Comparison of ENCODE assay signal across 12 mouse cellular contexts in the genomic region with DNA sequence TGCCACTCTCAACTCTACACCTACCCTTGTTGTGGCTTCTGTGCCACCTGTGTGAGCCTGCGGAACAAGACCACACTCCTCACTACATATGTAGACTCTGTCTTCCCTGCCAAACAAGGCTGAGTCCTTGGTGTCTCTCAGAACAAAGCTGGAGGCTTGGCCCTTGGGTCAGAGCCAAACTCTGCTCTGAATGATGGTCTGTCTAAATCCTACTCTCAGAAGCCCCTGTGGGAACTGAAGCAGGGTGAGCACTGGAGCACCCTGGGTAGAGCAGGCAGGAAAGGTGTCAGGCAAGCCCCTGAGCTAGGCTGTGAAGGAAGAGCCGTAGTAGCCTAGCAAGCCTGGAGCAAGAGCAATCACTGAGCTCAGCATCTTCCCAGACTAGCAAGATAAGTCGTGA. TPM values are rescaled to one million over a fixed set of nuclear protein-coding genes. Genes with fewer than 3 reads are reported as not detected.
DNase-seq lines count a peak whose midpoint lies in the region; ATAC-seq and TF ChIP-seq lines count a peak whose summit lies in the region.
"Had no signal": no experiment of that assay in that cellular context is flagged by ENCODE, and none has a peak within 500 bp of the region (broad histone marks: within the 10 kb centered on the region; RNA-seq: fewer than 3 reads in every experiment).

No protein-coding gene starts in this region.

- H3K4me3 ChIP-seq in heart, embryonic 16.5 days (ENCODE audit: low read length), result no peak overlapping the region
- no peak overlapping the region for H3K4me3 ChIP-seq in heart, embryonic 11.5 days (ENCODE audit: low read depth, low read length)
- H3K4me3 ChIP-seq in megakaryocyte, embryonic 14.5 days (replicated peaks), result peak overlapping the region; percentile 5
- H3K4me3 ChIP-seq: forebrain, embryonic 15.5 days had no signal

- WGBS in heart, embryonic 16.5 days, result 49% methylated on average over 3 of the region's 3 CpGs
- 43% methylated on average over 3 of the region's 3 CpGs for WGBS in heart, embryonic 11.5 days (ENCODE audit: insufficient replicate concordance)

- no peak for TF ChIP-seq CTCF in brain, embryonic 14.5 days (IDR thresholded peaks at IDR 0.05; ENCODE audit: borderline replicate concordance, extremely low read depth, insufficient read depth, insufficient read length)

- TF ChIP-seq POLR2A in brain, embryonic 14.5 days (IDR thresholded peaks at IDR 0.05; ENCODE audit: borderline replicate concordance, extremely low read depth, insufficient read depth, insufficient read length, poor library complexity, severe bottlenecking), result no peak

- peaks cover 41% of the 10 kb centered on the region for H3K4me1 ChIP-seq in heart, embryonic 16.5 days (ENCODE audit: control insufficient read depth, insufficient read depth, low read length)
- peaks cover 16% of the 10 kb centered on the region for H3K4me1 ChIP-seq in heart, embryonic 11.5 days (ENCODE audit: control insufficient read depth, insufficient read depth, low read length)
- peaks cover 71% of the 10 kb centered on the region for H3K4me1 ChIP-seq in megakaryocyte, embryonic 14.5 days

- peak; percentile 45 for DNase-seq in brain, embryonic 14.5 days (ENCODE audit: low read depth)
- DNase-seq in thymus, postnatal 0 days (ENCODE audit: low spot score), result peak; percentile 61
- DNase-seq in embryo, embryonic 9.5 days (ENCODE audit: extremely low spot score), result no peak
- no peak for DNase-seq in embryo, embryonic 10.5 days (ENCODE audit: low spot score)

- no peak overlapping the region for H3K4me2 ChIP-seq in heart, embryonic 16.5 days (ENCODE audit: low read depth, low read length)
- no peak overlapping the region for H3K4me2 ChIP-seq in heart, embryonic 11.5 days
- H3K4me2 ChIP-seq: forebrain, embryonic 15.5 days had no signal

- ATAC-seq in heart, embryonic 16.5 days (replicated peaks; ENCODE audit: extremely low read depth, insufficient read depth, low FRiP score), result 0 out of 2 replicates have a peak, but pooled peaks have one; percentile 12
- no peak for ATAC-seq in heart, embryonic 11.5 days (replicated peaks; ENCODE audit: insufficient number of reproducible peaks, low FRiP score, low TSS enrichment)
- no peak for ATAC-seq in megakaryocyte, adult 5-6 weeks (ENCODE audit: poor library complexity, severe bottlenecking)
- ATAC-seq: forebrain, embryonic 15.5 days had no signal

- H3K27ac ChIP-seq in heart, embryonic 16.5 days (ENCODE audit: low read length), result peak overlapping the region; percentile 75
- H3K27ac ChIP-seq in heart, embryonic 11.5 days (ENCODE audit: low read depth, low read length), result no peak overlapping the region
- H3K27ac ChIP-seq: forebrain, embryonic 15.5 days had no signal

- H3K9ac ChIP-seq in heart, embryonic 16.5 days (ENCODE audit: low read length), result peak overlapping the region; percentile 54; the same call in 1 of the 2 replicates
- no peak overlapping the region for H3K9ac ChIP-seq in heart, embryonic 11.5 days (ENCODE audit: low read depth, low read length)
- H3K9ac ChIP-seq: forebrain, embryonic 15.5 days had no signal

- no peaks in the 10 kb centered on the region for H3K9me3 ChIP-seq in heart, embryonic 16.5 days (replicated peaks; ENCODE audit: control insufficient read depth, low read length)
- no peaks in the 10 kb centered on the region for H3K9me3 ChIP-seq in heart, embryonic 11.5 days (replicated peaks; ENCODE audit: control insufficient read depth, low read length)
- no peaks in the 10 kb centered on the region for H3K9me3 ChIP-seq in megakaryocyte, embryonic 14.5 days
- H3K9me3 ChIP-seq: forebrain, embryonic 15.5 days had no signal

- no peaks in the 10 kb centered on the region for H3K27me3 ChIP-seq in heart, embryonic 16.5 days (ENCODE audit: control insufficient read depth, insufficient read depth, low read length)
- H3K27me3 ChIP-seq in heart, embryonic 11.5 days (ENCODE audit: control insufficient read depth, insufficient read depth, low read length), result no peaks in the 10 kb centered on the region
- H3K27me3 ChIP-seq in megakaryocyte, embryonic 14.5 days (replicated peaks), result peaks cover 80% of the 10 kb centered on the region
- H3K27me3 ChIP-seq: forebrain, embryonic 15.5 days had no signal

- H3K36me3 ChIP-seq in heart, embryonic 16.5 days (ENCODE audit: control insufficient read depth, insufficient read depth), result no peaks in the 10 kb centered on the region
- H3K36me3 ChIP-seq in heart, embryonic 11.5 days (ENCODE audit: control insufficient read depth, insufficient read depth, low read length), result no peaks in the 10 kb centered on the region
- no peaks in the 10 kb centered on the region for H3K36me3 ChIP-seq in megakaryocyte, embryonic 14.5 days (replicated peaks; ENCODE audit: low read length)
- H3K36me3 ChIP-seq: forebrain, embryonic 15.5 days had no signal

RNA-seq across cellular contexts. Expression of gene Egfl7, which starts 29.6 kb away (rescaled TPM):
- polyA plus RNA-seq in heart, embryonic 16.5 days (2015; fragmentation: Nextera tagmentation; extraction: Ambion mirVana), result 188 and 216 TPM in 2 replicates
- polyA plus RNA-seq in heart, embryonic 11.5 days (2014; fragmentation: Nextera tagmentation; extraction: Ambion mirVana), result 145 and 157 TPM in 2 replicates
- polyA plus RNA-seq in megakaryocyte, embryonic 14.5 days (2012; ENCODE audit: insufficient read depth, low replicate concordance), result 19.7 and 90.5 TPM in 2 replicates
- 1.6 and 3.1 TPM in 2 replicates for total RNA-seq in megakaryocyte, adult 5-6 weeks (2015)
- total RNA-seq in megakaryocyte, adult 5-6 weeks (2017), result 3.7 and 3.9 TPM in 2 replicates
- 139 and 192 TPM in 2 replicates for polyA plus RNA-seq in brain, embryonic 14.5 days (2012; rRNA removed)
- polyA plus RNA-seq in thymus, postnatal 0 days (2015; fragmentation: Nextera tagmentation; extraction: Ambion mirVana), result 43.6 and 50.0 TPM in 2 replicates

RNA-seq across cellular contexts. Expression of gene Notch1, which starts 33.7 kb away (rescaled TPM):
- 17.9 and 21.8 TPM in 2 replicates for polyA plus RNA-seq in heart, embryonic 16.5 days (2015; fragmentation: Nextera tagmentation; extraction: Ambion mirVana)
- 20.9 and 23.5 TPM in 2 replicates for polyA plus RNA-seq in heart, embryonic 11.5 days (2014; fragmentation: Nextera tagmentation; extraction: Ambion mirVana)
- polyA plus RNA-seq in megakaryocyte, embryonic 14.5 days (2012; ENCODE audit: insufficient read depth, low replicate concordance), result 1.2 and 4.2 TPM in 2 replicates
- total RNA-seq in megakaryocyte, adult 5-6 weeks (2015), result 37.6 and 43.0 TPM in 2 replicates
- total RNA-seq in megakaryocyte, adult 5-6 weeks (2017), result 22.3 and 48.3 TPM in 2 replicates
- polyA plus RNA-seq in brain, embryonic 14.5 days (2012; rRNA removed), result 30.5 and 42.4 TPM in 2 replicates
- polyA plus RNA-seq in thymus, postnatal 0 days (2015; fragmentation: Nextera tagmentation; extraction: Ambion mirVana), result 44.3 and 54.9 TPM in 2 replicates

RNA-seq across cellular contexts. Expression of gene Gm20532, which starts 36.2 kb away (rescaled TPM):
- polyA plus RNA-seq in heart, embryonic 16.5 days (2015; fragmentation: Nextera tagmentation; extraction: Ambion mirVana), result not detected in 2 replicates
- not detected in 2 replicates for polyA plus RNA-seq in heart, embryonic 11.5 days (2014; fragmentation: Nextera tagmentation; extraction: Ambion mirVana)
- polyA plus RNA-seq in megakaryocyte, embryonic 14.5 days (2012; ENCODE audit: insufficient read depth, low replicate concordance), result not detected in 2 replicates
- 0.36 TPM in 1 of 2 replicates, not detected in the other for total RNA-seq in megakaryocyte, adult 5-6 weeks (2015)
- total RNA-seq in megakaryocyte, adult 5-6 weeks (2017), result not detected in 2 replicates
- not detected in 2 replicates for polyA plus RNA-seq in brain, embryonic 14.5 days (2012; rRNA removed)
- not detected in 2 replicates for polyA plus RNA-seq in thymus, postnatal 0 days (2015; fragmentation: Nextera tagmentation; extraction: Ambion mirVana)
- total RNA-seq: layer of hippocampus, postnatal 10 days had no signal
- polyA plus RNA-seq: forebrain, embryonic 15.5 days; gonadal fat pad, adult 2 months; neural tube, embryonic 11.5 days had no signal

RNA-seq across cellular contexts. Expression of gene Agpat2, which starts 54.0 kb away (rescaled TPM):
- polyA plus RNA-seq in heart, embryonic 16.5 days (2015; fragmentation: Nextera tagmentation; extraction: Ambion mirVana), result 25.9 and 28.5 TPM in 2 replicates
- 15.7 and 20.6 TPM in 2 replicates for polyA plus RNA-seq in heart, embryonic 11.5 days (2014; fragmentation: Nextera tagmentation; extraction: Ambion mirVana)
- 34.1 and 41.8 TPM in 2 replicates for polyA plus RNA-seq in megakaryocyte, embryonic 14.5 days (2012; ENCODE audit: insufficient read depth, low replicate concordance)
- 37.0 and 41.9 TPM in 2 replicates for total RNA-seq in megakaryocyte, adult 5-6 weeks (2015)
- total RNA-seq in megakaryocyte, adult 5-6 weeks (2017), result 38.1 and 43.6 TPM in 2 replicates
- 5.5 and 6.1 TPM in 2 replicates for polyA plus RNA-seq in brain, embryonic 14.5 days (2012; rRNA removed)
- 14.7 and 14.9 TPM in 2 replicates for polyA plus RNA-seq in thymus, postnatal 0 days (2015; fragmentation: Nextera tagmentation; extraction: Ambion mirVana)

Comparison
In these comparisons a context has a peak if more than half of its experiments do, and no peak if none do; other contexts are left out.
1. DNase-seq: peak in brain, embryonic 14.5 days (single experiment) and thymus, postnatal 0 days (single experiment); none in embryo, embryonic 9.5 days (single experiment) and embryo, embryonic 10.5 days (single experiment).